Mouse (Mus musculus): ENCODE data around the gene Nav2. TPM values are rescaled to one million over a fixed set of nuclear protein-coding genes. Genes with fewer than 3 reads are reported as not detected.

The Nav2 gene
- polyA plus RNA-seq, 1 experiment: 30.3 TPM

DNA sequence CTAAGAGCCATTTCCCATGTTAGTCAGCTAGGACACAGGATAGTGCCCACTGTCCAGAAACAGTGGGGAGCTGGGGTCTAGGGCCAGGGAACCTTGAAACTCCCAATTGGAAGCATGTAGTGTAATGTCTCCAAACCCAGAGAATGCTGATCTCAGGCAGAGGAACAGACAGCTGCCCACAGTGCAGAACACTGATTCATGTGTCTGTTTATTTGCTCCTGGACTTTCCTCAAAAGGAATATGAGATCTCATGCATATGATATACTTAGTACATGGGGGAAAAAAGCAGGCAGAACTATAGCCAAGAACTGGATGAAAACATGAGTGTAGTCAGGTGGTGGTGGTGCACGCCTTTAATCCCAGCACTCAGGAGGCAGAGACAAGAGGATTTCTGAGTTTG lies 297.0 kb downstream of the Nav2 start:
- DNase-seq (ENCODE audit: low read depth): no peak

DNA sequence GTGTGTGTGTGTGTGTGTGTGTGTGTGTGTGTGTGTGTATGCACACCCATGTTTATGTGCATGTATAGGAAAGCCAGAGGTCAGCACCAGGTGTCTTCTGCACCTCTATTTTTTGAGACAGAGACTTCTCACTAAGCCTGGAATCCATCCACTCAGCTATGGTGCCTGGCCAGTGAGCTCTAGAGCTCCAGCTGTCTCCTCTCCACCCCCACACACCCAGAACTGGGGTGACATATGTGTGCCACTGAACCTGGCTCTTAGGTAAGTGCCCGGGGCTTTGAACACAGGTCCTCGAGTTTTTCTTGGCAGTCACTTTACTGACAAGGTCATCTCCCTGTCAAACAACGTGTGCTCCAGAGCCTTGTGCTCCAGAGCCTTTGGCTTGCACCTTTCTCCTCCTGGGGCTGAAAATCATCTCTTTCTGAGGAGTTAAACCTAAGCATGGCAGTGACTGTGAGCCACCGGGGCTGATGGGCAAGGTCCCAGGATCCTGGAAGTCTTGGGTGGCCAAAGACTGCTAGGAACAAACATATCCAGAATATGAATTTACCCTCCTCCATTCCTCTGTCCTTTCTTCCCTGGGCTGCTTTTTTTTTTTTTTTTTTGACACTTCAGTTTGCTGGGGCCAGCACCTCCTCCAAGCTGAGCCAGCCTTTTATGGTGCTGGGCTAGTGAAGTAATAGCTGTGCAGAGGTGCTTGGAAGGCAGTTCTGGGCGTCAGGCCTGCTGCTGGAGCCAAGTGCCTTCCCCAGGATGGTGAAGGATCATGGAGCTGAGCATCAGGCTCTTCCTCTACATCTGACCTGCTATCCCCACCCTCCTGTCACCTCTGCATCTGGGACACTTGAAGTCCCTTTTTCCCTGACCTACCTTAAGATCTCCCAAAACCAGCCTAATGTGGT lies 298.5 kb downstream of the Nav2 start:
- DNase-seq (ENCODE audit: low read depth): peak; percentile 77

DNA sequence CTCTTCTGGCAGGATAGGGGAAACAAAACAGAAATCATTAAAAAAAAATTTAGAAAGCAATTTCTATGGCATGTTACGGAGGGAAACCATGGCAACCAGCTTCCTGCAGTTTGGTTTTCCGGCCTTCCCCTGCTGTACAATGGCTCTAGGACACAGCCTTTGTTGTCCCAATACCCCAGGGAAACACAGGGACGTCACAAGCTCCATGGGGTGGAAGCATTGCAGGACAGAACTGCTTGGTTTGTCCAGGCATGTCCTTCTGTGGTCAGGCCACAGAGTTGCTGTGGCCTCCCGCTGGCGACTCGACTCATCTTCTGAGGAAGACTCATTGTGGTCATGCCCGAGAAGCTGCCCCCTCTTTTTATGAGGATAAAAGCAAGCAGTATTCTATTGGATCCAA lies 301.0 kb downstream of the Nav2 start:
- DNase-seq (ENCODE audit: low read depth): no peak

- no peak for DNase-seq (ENCODE audit: low read depth)
Observed at GRCm38 (mm10) chr7:49210721-49211120, 302.2 kb downstream of the Nav2 start.

GRCm38 (mm10) chr7:49213011-49213410 lies 304.5 kb downstream of the Nav2 start:
- no peak for DNase-seq (ENCODE audit: low read depth)

DNA sequence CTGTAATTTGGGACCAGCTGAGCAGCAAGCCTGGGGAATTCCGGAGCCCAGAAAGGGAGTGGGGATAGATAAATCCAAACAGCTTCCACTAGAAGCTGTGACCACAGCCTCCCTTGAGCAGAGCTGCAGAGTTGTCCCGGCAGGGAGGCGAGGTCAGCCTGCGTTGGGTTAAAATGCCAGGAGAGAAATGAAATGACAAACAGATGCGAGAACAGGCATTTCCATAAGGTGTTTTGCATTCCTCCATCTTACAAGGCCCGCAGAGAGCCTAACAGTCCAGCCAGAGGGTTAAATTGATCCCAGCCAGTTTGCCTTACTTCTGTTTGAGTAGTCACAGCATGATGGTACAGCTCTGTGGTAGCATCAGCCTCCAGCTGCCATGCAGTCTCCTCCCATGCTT lies 309.3 kb downstream of the Nav2 start:
- no peak for DNase-seq (ENCODE audit: low read depth)

DNA sequence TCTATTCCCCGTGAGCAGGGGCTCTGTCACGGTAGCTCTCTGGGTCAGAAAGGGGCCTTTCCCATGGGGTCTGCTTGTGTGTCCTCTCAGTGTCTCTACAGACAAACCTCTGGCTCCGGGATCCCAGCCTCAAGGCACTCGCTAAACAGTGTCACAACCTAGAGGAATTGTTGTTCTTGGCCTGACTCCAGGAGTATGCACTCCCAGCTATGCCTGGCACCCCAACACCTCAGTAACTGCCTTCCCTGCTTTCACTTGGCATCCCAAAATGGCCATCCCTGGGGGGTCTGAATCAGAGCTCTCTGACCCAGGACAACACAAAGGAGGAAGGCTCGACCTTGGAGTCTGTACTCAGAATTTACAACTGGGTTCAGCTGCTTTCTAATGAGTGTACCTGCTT lies 317.2 kb downstream of the Nav2 start:
- no peak for DNase-seq (ENCODE audit: low read depth)

GRCm38 (mm10) chr7:49232969-49233368 lies 324.5 kb downstream of the Nav2 start:
- peak; percentile 56 for DNase-seq (ENCODE audit: low read depth)

- no peak for DNase-seq (ENCODE audit: low read depth)
Observed at GRCm38 (mm10) chr7:49234288-49234687, 325.8 kb downstream of the Nav2 start.

DNA sequence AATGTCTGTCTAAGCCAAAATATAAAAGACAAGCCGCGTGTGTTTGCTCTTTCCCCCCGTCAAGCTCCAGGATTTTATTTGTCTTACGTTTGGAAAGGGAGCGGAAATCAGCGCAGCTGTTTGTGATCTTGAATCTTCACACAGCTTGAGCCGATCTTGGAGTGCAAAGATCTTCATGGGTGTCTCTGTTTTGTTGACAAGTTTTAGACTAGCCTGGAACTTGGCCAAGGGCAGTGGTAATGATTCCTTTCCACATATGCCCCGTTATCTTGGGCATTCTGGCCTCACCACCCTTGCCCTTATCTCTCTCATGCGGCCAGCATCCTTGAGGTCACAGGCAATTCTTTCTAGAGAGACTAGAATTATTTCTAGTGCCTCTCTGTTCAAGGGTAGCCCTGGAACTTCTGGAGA lies 326.8 kb downstream of the Nav2 start:
- no peak for DNase-seq (ENCODE audit: low read depth)

GRCm38 (mm10) chr7:49235821-49236220 lies 327.3 kb downstream of the Nav2 start:
- DNase-seq (ENCODE audit: low read depth): no peak

GRCm38 (mm10) chr7:49240461-49240860 lies 331.9 kb downstream of the Nav2 start:
- no peak for DNase-seq (ENCODE audit: low read depth)

- DNase-seq (ENCODE audit: low read depth): no peak
Observed at GRCm38 (mm10) chr7:49241229-49241751, 332.8 kb downstream of the Nav2 start.

DNA sequence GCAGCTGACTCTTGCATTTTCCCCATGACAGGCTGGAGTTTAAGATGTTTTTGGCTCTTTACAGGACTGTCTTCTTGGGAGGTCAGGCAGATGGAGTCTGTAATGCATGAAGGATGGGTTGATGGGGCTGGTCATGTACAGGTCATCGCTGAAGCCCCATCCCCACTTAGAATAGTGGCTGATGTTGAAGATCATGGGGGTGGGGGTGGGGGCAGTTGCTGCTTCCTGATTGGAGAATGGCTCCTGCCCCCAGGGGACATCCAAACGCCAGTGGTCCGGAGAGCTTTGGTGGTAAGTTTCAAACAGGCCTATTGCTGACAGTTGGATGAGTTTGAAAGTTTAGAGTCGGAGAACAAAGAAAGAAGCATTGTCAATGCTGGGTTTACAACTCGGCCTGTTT lies 333.7 kb downstream of the Nav2 start:
- no peak for DNase-seq (ENCODE audit: low read depth)

- no peak for DNase-seq (ENCODE audit: low read depth)
Observed at GRCm38 (mm10) chr7:49243079-49243478, 334.6 kb downstream of the Nav2 start.

DNA sequence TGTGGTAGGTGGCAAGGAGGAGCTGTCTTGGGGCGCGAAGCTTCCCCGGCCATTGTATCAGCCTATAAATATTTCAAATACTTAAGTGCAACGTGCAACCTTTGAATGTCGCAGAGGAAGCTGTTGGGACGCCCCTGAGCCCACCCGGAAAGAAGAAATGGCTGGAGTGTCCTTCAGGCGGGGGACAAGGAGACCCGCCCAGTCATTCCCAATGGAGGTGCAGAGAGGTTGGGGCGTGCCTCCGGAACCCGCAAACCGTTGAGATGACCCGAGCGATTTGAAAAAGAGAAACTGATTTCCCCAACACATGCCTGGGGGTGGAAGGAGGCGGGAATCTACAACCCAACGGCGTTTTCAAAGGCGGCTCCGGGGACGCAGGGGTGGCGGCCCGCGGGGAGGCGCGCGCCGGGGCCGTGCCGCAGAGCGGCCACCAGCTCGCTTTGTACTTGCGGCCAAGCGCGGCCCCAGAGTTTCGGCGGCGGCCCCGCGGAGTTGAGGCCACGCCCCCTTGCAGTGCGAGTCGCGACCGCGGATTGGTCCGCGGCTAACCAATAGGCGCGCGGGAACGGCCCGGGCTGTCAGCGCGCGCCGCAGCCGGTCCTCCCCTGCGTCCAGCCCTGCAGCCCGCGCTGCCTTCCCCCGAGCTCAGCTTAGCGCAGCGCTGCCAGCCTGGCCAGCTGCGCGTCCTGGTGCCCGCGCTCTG lies 337.2 kb downstream of the Nav2 start:
- DNase-seq (ENCODE audit: low read depth): no peak

DNA sequence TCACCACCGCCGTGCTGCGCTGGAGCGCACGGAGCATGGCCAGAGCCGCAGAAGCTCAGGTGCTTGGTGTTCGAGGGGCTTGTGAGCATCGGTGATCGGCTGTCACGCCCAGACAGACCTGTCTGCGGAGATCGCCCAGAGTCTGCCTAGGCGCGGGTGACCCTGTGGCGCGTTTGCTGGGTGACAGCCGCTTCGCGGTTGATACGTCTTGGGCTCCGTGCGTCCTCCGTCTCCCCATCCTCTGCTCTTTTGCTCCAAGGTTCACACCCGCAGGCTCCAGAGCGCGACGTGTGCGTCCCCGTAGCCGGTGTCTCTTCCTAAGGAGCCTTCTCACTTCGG lies 337.7 kb downstream of the Nav2 start:
- no peak for DNase-seq (ENCODE audit: low read depth)

GRCm38 (mm10) chr7:49246584-49247481 lies 338.3 kb downstream of the Nav2 start:
- DNase-seq (ENCODE audit: low read depth): no peak

GRCm38 (mm10) chr7:49247744-49248331 lies 339.3 kb downstream of the Nav2 start:
- no peak for DNase-seq (ENCODE audit: low read depth)

- DNase-seq (ENCODE audit: low read depth): no peak
Observed at GRCm38 (mm10) chr7:49248333-49249086, 340.0 kb downstream of the Nav2 start.

GRCm38 (mm10) chr7:49249462-49249861 lies 340.9 kb downstream of the Nav2 start:
- no peak for DNase-seq (ENCODE audit: low read depth)
